Mouse (Mus musculus) spleen, postnatal 36 days (tissue): ENCODE data around the gene Flrt3.

ENCODE experiments used
- DNase-seq, 2 experiments: peaks; one replicate each; pipeline ENCODE4 v3.0.0; 2022; ENCODE audit warnings: low spot score in 2 of 2, mixed read lengths in 1 of 2

Gene Flrt3

GRCm38 (mm10) chr2:140653481-140653880 lies 17.8 kb downstream of the Flrt3 start:
- no peak for DNase-seq

GRCm38 (mm10) chr2:140621730-140622337 lies 49.4 kb downstream of the Flrt3 start:
- DNase-seq, result no peak

GRCm38 (mm10) chr2:140615451-140615850 lies 55.8 kb downstream of the Flrt3 start:
- DNase-seq, result no peak
